Mouse (Mus musculus) megakaryocyte, embryonic 14.5 days (primary cell): ENCODE data around the gene Slc27a4.

Experiments used
- FLI1 ChIP-seq: IDR thresholded peaks from 2 replicates; pipeline ENCODE4 v1.6.1; 2012; ENCODE audit warnings: low read length, inconsistent platforms, mixed read lengths
- GATA1 ChIP-seq: IDR thresholded peaks from 3 replicates; pipeline ENCODE4 v1.6.1; 2012; ENCODE audit warnings: mixed read lengths, low read length, inconsistent platforms, borderline replicate concordance

GRCm38 (mm10) chr2:29773323-29773722 is 29.1 kb upstream of the Slc27a4 start:
- TF ChIP-seq GATA1, result no peak
- TF ChIP-seq FLI1, result no peak
